Mouse (Mus musculus): ENCODE measurements around the gene Fam129a. TPM values are rescaled to one million over a fixed set of nuclear protein-coding genes. Genes with fewer than 3 reads are reported as not detected.

Gene Fam129a
- total and polyA plus RNA-seq, 2 experiments from 2014 or later: 1.2 to 1.4 TPM

- Histone ChIP-seq H3K9me3 (ENCODE audit: low read length) (no peaks in the 10 kb centered on the region), H3K4me3 (ENCODE audit: low read depth, low read length) (no peak overlapping the region), H3K27me3 (ENCODE audit: insufficient read depth, low read length) (no peaks in the 10 kb centered on the region), H3K27ac (ENCODE audit: low read depth, low read length) (no peak overlapping the region), H3K4me1 (ENCODE audit: insufficient read depth, low read length) (no peaks in the 10 kb centered on the region), H3K4me2 (ENCODE audit: low read depth, low read length, poor library complexity, severe bottlenecking) (no peak overlapping the region), H3K9ac (replicated peaks; ENCODE audit: low read length, poor library complexity, severe bottlenecking) (no peak overlapping the region), H3K36me3 (ENCODE audit: insufficient read depth, low read length) (peaks cover 14% of the 10 kb centered on the region)
- WGBS: 52% methylated on average over 3 of the region's 3 CpGs
- ATAC-seq (ENCODE audit: low FRiP score) (no peak), DNase-seq (ENCODE audit: low spot score) (peak; percentile 19)
- no peak for TF ChIP-seq CTCF (IDR thresholded peaks at IDR 0.05)
Measured at GRCm38 (mm10) chr1:151769200-151769913, 198.4 kb downstream of the Fam129a start.

Other genes starting within 250 kb of the Fam129a start
- gene Ivns1abp, start 226.7 kb upstream of the Fam129a start, total RNA-seq (2014; rRNA removed): 164 and 176 TPM in 2 replicates
- gene Ivns1abp, start 226.7 kb upstream of the Fam129a start, polyA plus RNA-seq (2015; fragmentation: Nextera tagmentation; extraction: Ambion mirVana): 167 and 169 TPM in 2 replicates
- gene Swt1, start 142.7 kb upstream of the Fam129a start, total RNA-seq (2014; rRNA removed): 7.4 and 15.8 TPM in 2 replicates
- 10.2 and 16.0 TPM in 2 replicates for gene Swt1, start 142.7 kb upstream of the Fam129a start, polyA plus RNA-seq (2015; fragmentation: Nextera tagmentation; extraction: Ambion mirVana)
- gene Trmt1l, start 142.6 kb upstream of the Fam129a start, total RNA-seq (2014; rRNA removed): 15.0 and 17.8 TPM in 2 replicates
- gene Trmt1l, start 142.6 kb upstream of the Fam129a start, polyA plus RNA-seq (2015; fragmentation: Nextera tagmentation; extraction: Ambion mirVana): 15.3 and 15.9 TPM in 2 replicates
- gene Rnf2, start 70.2 kb upstream of the Fam129a start, total RNA-seq (2014; rRNA removed): 68.1 and 77.1 TPM in 2 replicates
- gene Rnf2, start 70.2 kb upstream of the Fam129a start, polyA plus RNA-seq (2015; fragmentation: Nextera tagmentation; extraction: Ambion mirVana): 73.9 and 77.8 TPM in 2 replicates
- 40.8 and 54.0 TPM in 2 replicates for gene Edem3, start 184.2 kb downstream of the Fam129a start, total RNA-seq (2014; rRNA removed)
- 11.3 and 13.2 TPM in 2 replicates for gene Edem3, start 184.2 kb downstream of the Fam129a start, polyA plus RNA-seq (2015; fragmentation: Nextera tagmentation; extraction: Ambion mirVana)

Measured in midbrain, postnatal 0 days (tissue).